Mouse (Mus musculus) small intestine, adult 10 weeks (tissue): ENCODE results near the gene Vmn1r68. TPM values are rescaled to one million over a fixed set of nuclear protein-coding genes. Genes with fewer than 3 reads are reported as not detected.

Source experiments
- polyA plus RNA-seq: library from polyadenylated mRNA; stranded (reverse); fragments of 350-450 nt; fragmentation: Illumina TruSeq; extraction: RNeasy Lipid Tissue Mini Kit (QIAGEN cat#74804); gene quantifications from one replicate; pipeline ENCODE4 v1.2.3, GENCODE M21; 2014; ENCODE audit warnings: low replicate concordance

Gene Vmn1r68
- polyA plus RNA-seq = not detected

GRCm38 (mm10) chr7:10558385-10558784 lies at the start of gene Vmn1r68:
Gene Vmn1r68 (minus strand): TSS chr7:10558485.

GRCm38 (mm10) chr7:10494786-10495521 lies 63.3 kb downstream of the Vmn1r68 start, which contains the start of gene Zik1:
Gene Zik1 (minus strand): TSS chr7:10495394.

Other genes starting within 250 kb of the Vmn1r68 start
- not detected for gene Vmn1r67, start 115.2 kb downstream of the Vmn1r68 start, polyA plus RNA-seq
- gene Zik1, start 63.1 kb downstream of the Vmn1r68 start, polyA plus RNA-seq = 0.85 TPM
- gene Vmn1r69, start 55.2 kb upstream of the Vmn1r68 start, polyA plus RNA-seq = not detected
- gene Vmn1r70, start 73.0 kb upstream of the Vmn1r68 start, polyA plus RNA-seq = not detected
- not detected for gene Nlrp4b, start 129.3 kb upstream of the Vmn1r68 start, polyA plus RNA-seq
- gene Vmn1r71, start 195.9 kb upstream of the Vmn1r68 start, polyA plus RNA-seq = not detected